Mouse (Mus musculus): Measurements from ENCODE around the gene Hhatl.

The Hhatl gene

DNA sequence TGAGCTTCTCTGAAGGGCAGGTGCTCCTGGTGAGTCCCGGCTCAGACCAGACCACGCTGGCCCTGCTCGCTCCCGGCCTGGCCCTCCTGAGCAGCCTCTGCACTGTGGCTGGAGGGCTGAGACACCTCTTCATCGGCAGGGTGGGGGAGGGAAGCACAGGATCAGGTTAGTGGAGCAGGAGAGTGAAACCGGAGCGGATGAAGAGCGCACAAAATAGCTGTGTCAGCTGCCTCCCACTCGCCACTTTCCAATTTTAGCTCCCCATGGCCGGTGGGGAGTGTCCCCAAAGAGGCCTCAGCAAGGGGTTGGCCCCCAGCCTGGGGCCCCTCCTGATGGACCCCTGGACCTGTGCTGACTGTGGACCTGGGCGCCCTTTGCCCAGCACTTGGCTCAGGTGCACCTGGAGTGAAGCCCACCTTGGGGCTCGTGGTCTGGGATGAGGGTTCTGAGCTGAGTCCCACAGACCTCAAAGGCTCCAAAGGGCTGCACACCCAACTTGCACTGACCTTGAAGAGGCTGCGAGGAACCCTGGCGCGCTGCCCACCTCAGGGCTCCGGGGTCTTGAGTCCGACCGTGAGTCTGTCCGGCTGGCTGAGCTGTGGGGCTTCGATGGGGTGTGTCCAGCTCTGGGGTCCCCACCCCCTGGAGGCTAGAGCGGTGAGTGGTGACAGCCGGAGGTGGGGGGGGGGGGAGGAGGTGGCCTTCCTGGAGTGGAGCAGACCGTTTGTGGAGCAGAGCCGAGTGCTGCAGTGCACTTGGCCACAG lies at the start of gene Hhatl:
TSS of gene Hhatl (minus strand) at position 751 of the 765 bp plus-strand sequence.
- in situ Hi-C loops (cut with MboI, MseI): loop anchor here in 1 of 2 experiments (25.0 kb wide), 1 partner anchor 820 kb away; no protein-coding TSS in a partner anchor

DNA sequence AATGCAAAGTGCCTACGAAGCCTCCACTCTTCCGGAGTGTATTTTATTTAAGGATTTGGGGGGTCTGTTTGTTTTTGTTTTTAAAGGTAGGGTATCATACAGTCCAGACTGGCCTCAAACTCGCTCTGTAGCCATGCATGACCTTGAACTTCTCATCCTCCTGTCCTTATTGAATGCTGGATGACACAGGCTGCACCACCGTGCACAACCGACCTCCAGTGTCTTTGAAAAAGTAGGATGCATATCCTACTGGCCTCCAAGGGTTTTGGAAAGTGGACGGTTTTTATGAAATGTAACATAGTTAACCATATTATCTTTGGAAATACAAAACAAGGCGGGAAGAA lies 47.3 kb upstream of the Hhatl start:
- in situ Hi-C loops (cut with MboI, MseI): no loop called here

DNA sequence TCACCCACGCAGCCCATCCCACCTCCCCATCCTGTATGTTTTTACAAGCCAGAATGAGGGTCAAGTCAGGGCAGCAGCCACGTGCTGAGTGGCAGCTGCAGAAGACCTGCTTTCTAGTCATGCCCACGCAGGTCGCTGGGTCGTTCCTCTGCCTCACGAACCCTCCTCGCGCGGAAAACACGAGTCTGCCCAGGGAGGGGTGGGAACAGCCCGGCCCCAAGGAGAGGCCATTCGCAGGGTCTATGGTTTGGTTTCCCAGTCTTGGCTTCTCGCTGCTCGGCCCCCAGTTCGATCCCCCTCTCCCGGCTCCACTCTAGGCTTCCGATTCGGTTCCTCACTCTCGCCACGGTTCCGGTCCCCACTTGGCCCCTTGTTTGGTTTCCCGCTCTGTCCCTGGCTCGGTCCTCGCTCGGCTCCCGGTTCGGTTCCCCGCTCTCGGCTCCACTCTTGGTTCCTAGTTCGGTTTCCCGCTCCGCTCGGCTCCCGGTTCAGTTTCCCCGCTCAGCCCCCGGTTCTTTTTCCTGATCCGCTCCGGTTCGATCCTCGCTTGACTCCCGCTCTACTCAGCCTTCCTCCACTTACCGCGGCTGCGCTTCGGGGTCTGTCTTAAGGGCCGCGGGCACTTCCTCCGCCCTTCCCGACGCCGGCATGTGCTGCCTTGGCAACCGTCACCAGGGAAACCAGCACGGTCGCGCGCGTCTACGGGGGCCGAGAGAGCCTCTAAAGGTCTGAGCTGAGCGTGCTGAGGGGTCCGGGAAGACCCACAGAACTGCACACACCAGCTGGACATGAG lies 46.7 kb upstream of the Hhatl start, which contains the start of gene Ccdc13:
TSS of gene Ccdc13 (minus strand) at position 633 of the 793 bp plus-strand sequence.
- in situ Hi-C loops (cut with MboI, MseI): no loop called here

DNA sequence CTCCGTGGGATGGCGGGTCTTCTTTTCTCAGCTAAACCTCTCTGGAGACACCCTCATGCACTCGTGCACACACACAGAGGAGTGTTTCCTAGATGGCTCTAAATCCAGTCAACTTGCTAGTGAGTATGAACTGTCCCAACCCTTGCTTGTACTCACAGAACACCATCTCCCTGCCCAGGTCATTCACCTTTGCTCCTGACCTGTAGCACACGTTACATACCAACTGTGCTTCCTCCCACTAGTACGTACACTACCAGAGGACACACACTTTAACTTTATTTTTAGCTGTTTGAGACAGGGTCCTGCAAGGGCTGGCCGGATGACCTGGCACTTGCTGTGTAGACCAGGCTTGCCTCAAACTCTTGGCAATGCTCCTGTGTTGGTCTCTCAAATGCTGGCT lies 45.7 kb upstream of the Hhatl start:
- in situ Hi-C loops (cut with MboI, MseI): no loop called here

DNA sequence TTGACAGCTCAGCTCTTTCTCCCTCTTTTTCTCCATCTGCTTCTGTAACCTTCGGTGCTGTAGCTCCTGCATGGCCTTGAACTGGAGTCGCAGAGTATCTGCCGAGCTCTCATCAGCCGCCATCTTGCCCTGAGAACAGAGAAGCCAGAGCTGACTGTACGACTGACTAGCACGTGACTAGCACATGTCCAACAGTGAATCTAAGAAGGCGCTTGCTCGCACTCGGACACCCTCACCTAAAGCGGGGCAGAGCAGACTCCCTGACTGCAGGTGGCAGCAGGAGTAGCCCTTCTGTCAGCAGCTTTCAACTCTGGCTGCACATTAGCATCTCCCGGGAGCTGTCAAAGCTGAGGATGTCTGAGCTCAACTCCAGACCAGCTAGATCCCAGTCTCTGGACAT lies 41.5 kb upstream of the Hhatl start:
- in situ Hi-C loops (cut with MboI, MseI): loop anchor here in 1 of 2 experiments (5.0 kb wide), 1 partner anchor 138 kb away; no protein-coding TSS in a partner anchor

DNA sequence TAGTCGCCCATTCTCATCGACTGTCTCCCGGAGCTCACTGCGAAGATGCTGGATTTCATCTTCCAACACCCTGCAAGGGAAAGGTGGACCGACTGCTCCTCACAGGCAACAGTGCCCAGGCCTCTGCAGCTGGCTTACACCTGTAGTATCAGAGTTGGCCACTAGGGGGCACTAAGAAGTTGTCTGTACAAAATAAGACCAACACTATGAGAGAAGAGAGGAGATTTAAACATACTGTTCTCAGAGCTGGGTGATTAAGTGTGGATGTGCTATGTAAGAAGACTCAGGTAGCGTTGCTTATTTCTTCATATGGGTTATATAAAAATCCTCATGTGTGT lies 38.6 kb upstream of the Hhatl start:
- in situ Hi-C loops (cut with MboI, MseI): loop anchor here in 1 of 2 experiments (5.0 kb wide), 1 partner anchor 141 kb away; no protein-coding TSS in a partner anchor

DNA sequence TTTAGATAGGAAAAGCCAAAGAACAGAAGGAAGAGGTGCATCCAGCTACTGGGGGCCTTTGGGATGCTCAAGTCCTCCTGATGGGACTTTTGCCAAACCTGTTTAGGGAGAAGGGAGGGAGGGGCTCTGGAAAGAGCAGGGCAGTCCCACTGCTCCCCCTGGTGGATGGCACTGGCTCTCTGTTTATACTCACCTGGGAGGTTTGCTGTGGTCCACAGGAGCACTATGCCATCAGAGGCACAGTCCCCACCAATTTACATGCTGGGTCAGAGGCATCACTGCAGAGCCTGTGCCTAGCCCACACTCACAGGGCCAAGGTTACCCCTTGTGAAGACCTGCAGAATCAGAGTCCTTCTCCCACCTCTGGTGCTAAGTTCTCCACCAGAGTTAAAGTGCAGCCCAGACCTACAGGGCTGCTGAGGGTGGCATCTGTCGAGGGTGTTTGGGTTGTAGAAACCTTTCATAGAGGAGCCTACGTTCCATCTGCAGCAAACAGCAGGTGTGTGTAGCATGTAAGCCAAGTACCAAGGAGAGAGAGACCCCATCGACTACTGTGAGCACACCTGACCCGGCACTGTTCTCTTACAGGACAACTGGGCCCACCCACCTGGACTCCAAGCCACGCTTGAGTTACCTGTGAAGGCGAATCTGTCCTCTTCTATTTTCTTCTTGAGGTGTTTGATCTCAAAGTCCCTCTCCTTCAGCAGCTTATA lies 38.1 kb upstream of the Hhatl start:
- in situ Hi-C loops (cut with MboI, MseI): loop anchor here in 1 of 2 experiments (5.0 kb wide), 1 partner anchor 142 kb away; no protein-coding TSS in a partner anchor

DNA sequence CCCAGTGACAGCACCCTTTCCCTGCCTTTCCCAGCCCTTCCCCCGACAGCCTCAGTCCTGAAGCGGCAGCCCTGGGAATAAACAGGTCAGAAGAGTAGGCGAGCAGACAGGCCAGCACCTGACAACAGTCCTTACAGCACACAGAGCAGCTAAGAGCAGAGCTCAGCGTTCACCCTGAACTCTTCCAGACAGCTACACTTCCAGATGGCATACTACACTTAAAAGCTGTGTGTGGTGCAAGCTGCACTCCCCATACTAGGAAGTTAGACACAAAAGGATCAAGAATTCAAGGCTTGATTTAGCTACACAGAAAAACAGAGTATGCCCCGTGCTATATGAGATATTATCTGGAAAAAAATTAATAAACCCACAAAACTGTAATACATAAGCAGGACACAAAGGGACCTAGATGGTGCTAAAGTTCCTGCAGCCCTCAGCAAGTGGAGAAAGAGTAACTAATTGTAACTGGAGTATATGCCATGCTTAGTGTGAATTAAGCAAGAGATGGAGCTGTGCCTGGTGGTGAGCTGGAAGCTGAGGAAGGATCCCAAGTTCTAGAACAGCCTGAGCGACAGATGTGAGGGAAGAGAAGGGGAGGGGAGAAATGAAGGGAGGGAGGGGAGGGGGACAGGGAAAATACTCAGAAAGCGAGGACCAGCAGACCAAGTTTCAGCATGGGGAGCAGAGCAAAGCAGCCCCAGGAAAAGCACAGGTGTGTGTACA lies 37.1 kb upstream of the Hhatl start:
- in situ Hi-C loops (cut with MboI, MseI): no loop called here

DNA sequence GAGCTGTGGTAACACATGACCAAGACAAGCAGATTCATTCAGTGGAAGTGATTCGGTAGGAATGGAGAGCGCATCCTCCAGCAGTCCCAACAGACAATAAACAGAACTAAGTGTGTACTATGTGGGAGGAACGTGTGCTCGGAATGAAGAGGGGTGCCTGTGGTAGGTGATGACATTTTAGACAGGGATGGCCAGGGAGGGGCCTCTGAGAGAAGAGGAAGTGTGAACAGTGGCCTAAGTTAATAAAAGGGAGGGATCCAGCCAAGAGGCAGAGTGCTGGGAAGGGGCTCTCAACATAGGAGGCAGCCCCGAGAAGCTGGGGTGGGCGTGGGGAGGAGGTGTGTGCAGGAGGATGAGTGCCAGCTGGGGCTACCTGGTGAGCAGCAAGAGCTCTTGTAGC lies 36.0 kb upstream of the Hhatl start:
- in situ Hi-C loops (cut with MboI, MseI): no loop called here

DNA sequence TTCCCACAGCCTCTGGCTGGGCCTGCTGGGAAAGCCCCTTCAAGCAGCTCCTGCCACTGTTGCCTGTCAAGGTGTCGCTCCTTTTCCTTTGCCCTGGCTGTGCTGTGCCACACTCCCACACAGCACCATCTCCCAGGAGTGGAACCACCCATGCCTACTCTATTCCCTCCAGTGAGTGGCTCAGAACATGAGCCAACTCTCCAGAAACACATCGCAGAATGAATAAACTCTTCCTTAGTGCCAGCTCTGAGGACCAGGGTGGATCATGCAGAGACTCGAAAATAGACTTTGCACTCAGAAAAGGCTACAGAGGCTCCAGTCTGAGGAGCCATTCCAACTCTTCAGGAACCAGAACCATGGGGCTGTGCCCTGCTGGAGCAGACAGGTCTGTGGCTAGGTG lies 34.0 kb upstream of the Hhatl start:
- in situ Hi-C loops (cut with MboI, MseI): no loop called here

DNA sequence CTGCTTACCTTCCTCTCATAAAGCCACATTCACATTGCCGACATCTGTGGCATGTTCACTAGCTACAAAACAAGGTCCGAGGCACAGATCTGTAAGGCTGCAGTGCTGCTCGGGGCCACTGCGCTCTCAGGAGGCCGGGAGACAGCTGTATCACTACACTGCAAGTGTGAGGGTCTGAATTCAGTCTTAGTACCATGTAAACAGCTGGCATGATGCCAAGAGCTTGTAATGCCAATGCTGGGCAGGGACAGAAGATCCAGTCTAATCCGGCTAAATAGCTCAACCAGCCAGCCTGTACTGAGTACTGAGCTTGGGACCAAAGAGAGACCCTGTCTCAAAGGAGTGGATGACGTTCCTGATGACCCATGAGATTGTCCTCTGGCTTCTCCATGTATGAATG lies 31.7 kb upstream of the Hhatl start:
- in situ Hi-C loops (cut with MboI, MseI): loop anchor here in 1 of 2 experiments (5.0 kb wide), 1 partner anchor 42 kb away; no protein-coding TSS in a partner anchor

DNA sequence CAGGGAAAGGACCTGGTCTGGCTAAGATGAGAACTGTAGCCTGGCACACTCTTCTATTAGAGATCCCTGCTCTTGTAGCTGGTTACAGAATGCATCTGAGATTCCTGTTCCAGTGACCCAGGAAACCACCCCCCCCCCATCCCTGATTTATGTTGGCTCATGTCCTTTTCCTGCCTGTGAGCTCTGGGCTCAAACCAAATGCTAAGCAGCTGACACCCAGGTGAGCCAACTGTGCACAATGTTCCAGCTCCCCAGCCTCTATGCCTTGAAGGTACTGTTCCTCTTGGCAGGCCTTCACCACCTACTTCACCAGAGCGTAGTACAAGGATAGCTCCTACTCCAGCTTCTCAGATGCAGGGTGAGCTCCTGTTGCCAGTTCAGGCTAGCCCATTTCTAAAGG lies 30.7 kb upstream of the Hhatl start:
- in situ Hi-C loops (cut with MboI, MseI): loop anchor here in 1 of 2 experiments (5.0 kb wide), 1 partner anchor 41 kb away; no protein-coding TSS in a partner anchor

DNA sequence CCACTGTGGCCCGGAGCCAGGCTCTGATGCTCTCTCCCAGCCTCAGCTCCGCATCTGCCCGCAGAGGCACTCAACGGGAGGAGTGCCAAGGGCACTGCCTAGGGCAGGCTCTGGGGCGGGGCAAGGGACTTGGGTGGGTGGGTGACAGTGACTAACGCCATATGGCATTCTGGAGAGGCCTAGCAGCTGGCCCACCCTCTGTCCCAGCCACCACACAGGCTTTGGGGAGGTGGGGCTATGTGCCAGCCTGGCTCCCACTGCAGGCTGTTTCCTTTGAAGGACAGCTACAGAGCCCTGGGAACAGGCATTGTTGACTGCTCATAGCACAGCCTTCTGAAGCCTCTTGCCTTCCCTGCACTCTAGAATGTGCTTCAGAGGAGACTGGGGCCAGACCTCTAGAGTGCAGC lies 30.3 kb upstream of the Hhatl start:
- in situ Hi-C loops (cut with MboI, MseI): loop anchor here in 1 of 2 experiments (5.0 kb wide), 1 partner anchor 40 kb away; no protein-coding TSS in a partner anchor

DNA sequence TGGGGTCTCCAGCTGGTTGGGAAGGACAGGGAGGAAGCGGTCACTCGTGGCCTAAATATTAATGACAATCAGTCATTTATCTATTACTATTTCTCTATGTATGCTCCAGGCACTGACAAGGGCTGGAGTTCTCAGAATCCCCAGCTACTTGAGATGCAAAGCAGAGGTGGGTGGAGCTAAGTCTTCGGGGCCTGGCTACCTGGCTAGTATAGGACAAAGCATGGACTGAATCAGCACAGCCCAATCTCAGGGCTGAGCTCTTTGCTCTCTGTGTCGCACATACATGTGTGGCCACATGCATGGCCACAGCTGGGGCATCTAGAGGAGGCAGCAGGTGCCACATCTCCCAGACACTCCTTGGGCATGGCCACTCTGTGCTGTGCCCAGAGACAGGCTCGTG lies 28.5 kb upstream of the Hhatl start:
- in situ Hi-C loops (cut with MboI, MseI): loop anchor here in 1 of 2 experiments (5.0 kb wide), 1 partner anchor 38 kb away; no protein-coding TSS in a partner anchor

DNA sequence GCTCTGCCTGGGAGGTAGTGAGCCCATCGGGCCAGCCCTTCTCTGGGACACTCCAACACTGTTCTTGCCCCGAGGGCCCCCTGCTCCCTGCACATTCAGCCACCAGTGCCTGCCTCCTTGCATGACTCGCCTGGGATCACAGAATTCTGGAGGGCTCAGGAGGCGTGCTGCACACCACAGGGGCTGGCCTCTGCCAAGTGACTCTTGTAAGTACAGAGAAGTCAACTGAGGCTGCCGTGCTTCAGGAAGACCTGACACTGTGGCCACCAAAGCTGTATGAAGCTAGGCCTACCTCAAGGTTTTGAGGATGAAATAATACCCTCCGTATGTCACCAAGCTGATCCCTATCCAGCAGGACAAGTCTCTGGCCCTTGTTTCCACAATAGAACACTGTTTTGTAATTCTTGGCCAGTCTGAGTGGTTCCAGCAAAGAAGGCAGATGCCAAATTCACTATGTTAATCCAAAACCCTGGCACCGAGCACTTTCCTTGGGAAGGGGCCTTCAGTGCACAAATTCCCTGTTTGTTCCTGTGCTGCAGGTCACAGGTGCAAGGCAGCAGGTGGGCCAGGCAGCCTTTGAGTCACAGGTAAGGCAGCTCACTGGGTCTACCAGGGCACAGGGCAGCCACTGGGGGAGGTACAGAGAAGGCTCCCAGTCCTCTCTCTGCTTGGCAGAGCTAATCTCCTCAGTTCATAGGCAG lies 27.6 kb upstream of the Hhatl start:
- in situ Hi-C loops (cut with MboI, MseI): loop anchor here in 1 of 2 experiments (5.0 kb wide), 1 partner anchor 38 kb away; no protein-coding TSS in a partner anchor

DNA sequence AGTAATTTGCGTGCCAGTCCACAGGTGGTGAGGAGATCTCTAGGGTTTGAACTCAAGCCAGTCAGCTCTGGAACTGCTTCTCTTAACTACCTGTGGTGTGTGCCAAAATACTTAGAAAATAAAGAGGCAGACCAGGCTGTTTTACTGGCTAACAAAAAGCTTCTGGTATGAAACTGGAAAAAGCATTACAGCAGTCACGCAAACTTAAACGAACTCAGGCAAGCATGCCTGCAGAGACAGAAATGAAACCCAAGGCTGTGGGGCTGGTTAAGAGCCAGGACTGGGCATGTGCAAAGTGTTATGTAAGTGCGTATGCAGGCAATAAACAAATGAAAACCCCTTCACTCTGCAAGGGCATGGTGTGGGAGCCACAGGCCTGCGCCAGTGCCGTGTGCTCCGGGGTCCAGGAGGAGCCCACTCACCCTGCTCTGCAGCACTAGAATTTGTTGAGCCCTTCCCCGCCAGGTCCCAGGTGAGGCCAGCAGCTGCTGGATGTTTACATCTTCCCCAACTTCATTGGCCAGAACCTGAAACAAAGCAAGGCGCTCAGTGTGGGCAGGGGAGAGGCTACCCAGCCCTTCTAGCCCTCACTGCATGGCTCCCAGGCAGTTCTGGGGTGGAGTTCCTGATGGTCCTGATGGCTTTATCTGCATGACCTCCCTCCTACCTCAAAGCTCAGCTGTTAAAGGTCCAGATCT lies 26.9 kb upstream of the Hhatl start:
- in situ Hi-C loops (cut with MboI, MseI): no loop called here

DNA sequence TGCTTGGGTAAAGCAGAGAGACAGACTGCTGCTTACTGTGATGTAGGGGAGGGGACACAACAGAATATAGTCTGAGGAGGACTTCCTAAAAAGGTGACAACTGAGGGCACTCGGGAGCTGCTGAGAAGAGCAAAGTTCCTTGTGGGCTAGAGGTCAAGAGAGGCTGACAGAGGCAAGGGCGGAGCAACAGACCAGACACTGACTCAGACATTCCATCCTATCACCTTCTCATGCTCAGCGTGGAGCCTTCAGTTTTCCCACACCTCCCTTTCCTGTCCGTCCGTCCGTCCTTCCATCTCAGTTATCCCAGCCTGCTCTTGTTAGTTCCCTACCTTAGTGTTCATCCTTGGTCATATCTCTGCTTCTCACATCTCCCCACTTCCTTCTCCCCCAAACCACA lies 22.9 kb upstream of the Hhatl start:
- in situ Hi-C loops (cut with MboI, MseI): no loop called here

DNA sequence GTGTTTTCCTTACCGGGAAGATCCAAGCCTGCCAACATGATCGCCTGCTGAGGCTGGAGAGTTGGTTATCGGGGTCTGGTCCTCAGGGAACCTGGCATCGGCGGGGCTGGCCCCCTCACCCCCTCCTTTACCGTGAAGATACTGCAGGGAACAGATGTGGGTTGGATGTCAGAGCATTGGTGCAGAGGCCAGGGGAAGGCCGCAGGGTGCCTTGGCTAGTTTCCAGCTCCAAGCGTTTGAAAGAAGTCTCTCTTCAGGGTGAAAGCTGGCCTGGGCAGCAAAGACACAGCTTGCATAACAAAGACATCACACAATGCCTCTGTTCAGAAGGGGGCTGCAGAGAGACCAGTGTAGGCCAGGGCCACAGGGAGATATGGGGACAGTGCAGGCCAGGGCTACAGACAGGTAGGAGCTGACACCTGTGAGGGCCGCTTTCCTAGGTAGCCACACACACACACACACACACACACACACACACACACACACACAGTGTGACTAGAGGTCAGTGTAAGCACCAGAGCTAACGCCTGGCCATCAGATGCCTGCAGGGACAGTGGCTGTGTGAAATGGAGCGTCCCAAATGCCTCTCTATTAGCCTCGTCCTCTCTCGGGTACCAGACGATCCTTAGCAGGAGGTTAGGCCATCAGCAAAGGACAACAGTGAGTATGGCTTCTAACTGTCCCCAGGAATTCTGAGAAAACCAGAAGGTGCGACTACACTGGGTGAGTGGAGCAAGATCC lies 17.9 kb upstream of the Hhatl start:
- in situ Hi-C loops (cut with MboI, MseI): no loop called here

DNA sequence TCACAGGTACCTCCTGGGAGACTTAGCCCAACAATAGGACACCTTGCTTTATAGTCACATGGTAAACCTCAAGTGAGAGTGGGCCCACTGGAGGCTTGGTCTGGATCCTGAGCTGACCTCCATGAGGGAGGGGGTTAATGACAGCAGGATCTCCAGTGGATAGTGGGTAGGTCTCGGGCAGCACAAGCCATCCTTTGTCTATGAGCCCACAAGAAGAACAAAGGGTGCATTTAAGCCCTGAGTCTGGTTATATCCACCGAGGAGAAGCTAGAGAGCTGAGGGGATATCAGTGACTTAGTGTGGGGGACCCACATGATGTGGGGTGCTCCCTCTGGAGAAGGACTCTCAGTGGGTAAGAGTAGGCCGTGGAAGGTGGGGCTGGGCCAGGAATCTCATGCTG lies 16.2 kb upstream of the Hhatl start:
- in situ Hi-C loops (cut with MboI, MseI): no loop called here
